Mouse (Mus musculus): ENCODE results near the gene Maml3. TPM values are rescaled to one million over a fixed set of nuclear protein-coding genes. Genes with fewer than 3 reads are reported as not detected.

Gene Maml3
- polyA plus RNA-seq, 1 experiment = 2.2 TPM

GRCm38 (mm10) chr3:52011032-52011710 is 93.7 kb downstream of the Maml3 start:
- Histone ChIP-seq H3K79me2 (ENCODE audit: control insufficient read depth, insufficient read depth) (no peaks in the 10 kb centered on the region), H3ac (ENCODE audit: control insufficient read depth, insufficient read length, low read depth) (no peak overlapping the region), H3K4me3 (ENCODE audit: insufficient read depth, poor library complexity, severe bottlenecking) (no peak overlapping the region), H3K27me3 (ENCODE audit: control insufficient read depth, insufficient read depth, insufficient read length) (no peaks in the 10 kb centered on the region), H3K36me3 (ENCODE audit: control insufficient read depth, insufficient read depth) (no peaks in the 10 kb centered on the region), H3K79me3 (ENCODE audit: low read depth) (no peaks in the 10 kb centered on the region)
- TF ChIP-seq USF1 (IDR thresholded peaks at IDR 0.05; ENCODE audit: low read depth) = no peak
- TF ChIP-seq CTCF (IDR thresholded peaks at IDR 0.05; ENCODE audit: control insufficient read depth, insufficient read depth, insufficient read length) = no peak
- TF ChIP-seq MAX (IDR thresholded peaks at IDR 0.05) = no peak
- TF ChIP-seq FOSL1 (IDR thresholded peaks at IDR 0.05; ENCODE audit: insufficient read depth, low read length, poor library complexity, severe bottlenecking) = no peak
- TF ChIP-seq CEBPB (IDR thresholded peaks at IDR 0.05; ENCODE audit: low read depth) = no peak
- no peak for TF ChIP-seq MYOD1 (IDR thresholded peaks at IDR 0.05; ENCODE audit: control insufficient read depth, insufficient read length, low read depth)

GRCm38 (mm10) chr3:52009321-52009720 is 95.6 kb downstream of the Maml3 start:
- no peaks in the 10 kb centered on the region for H3K36me3 ChIP-seq (ENCODE audit: control insufficient read depth, insufficient read depth)
- H3K79me3 ChIP-seq (ENCODE audit: low read depth) = no peaks in the 10 kb centered on the region
- no peak for TF ChIP-seq MYOG (IDR thresholded peaks at IDR 0.05; ENCODE audit: control insufficient read depth, extremely low read depth, insufficient read length)
- no peak for TF ChIP-seq MYOD1 (IDR thresholded peaks at IDR 0.05; ENCODE audit: control insufficient read depth, insufficient read length, low read depth)
- no peak for TF ChIP-seq MAX (IDR thresholded peaks at IDR 0.05)
- TF ChIP-seq USF1 (IDR thresholded peaks at IDR 0.05; ENCODE audit: low read depth) = no peak
- TF ChIP-seq FOSL1 (IDR thresholded peaks at IDR 0.05; ENCODE audit: insufficient read depth, low read length, poor library complexity, severe bottlenecking) = no peak
- TF ChIP-seq CEBPB (IDR thresholded peaks at IDR 0.05; ENCODE audit: low read depth) = no peak
- no peak for TF ChIP-seq CTCF (IDR thresholded peaks at IDR 0.05; ENCODE audit: control insufficient read depth, insufficient read depth, insufficient read length)
- no peak overlapping the region for H3K4me3 ChIP-seq (ENCODE audit: insufficient read depth, poor library complexity, severe bottlenecking)
- H3K79me2 ChIP-seq (ENCODE audit: control insufficient read depth, insufficient read depth) = no peaks in the 10 kb centered on the region
- no peak overlapping the region for H3ac ChIP-seq (ENCODE audit: control insufficient read depth, insufficient read length, low read depth)
- H3K27me3 ChIP-seq (ENCODE audit: control insufficient read depth, insufficient read depth, insufficient read length) = no peaks in the 10 kb centered on the region

- no peaks in the 10 kb centered on the region for H3K36me3 ChIP-seq (ENCODE audit: control insufficient read depth, insufficient read depth)
- H3ac ChIP-seq (ENCODE audit: control insufficient read depth, insufficient read length, low read depth) = no peak overlapping the region
- no peaks in the 10 kb centered on the region for H3K79me3 ChIP-seq (ENCODE audit: low read depth)
- no peaks in the 10 kb centered on the region for H3K79me2 ChIP-seq (ENCODE audit: control insufficient read depth, insufficient read depth)
- H3K4me3 ChIP-seq (ENCODE audit: insufficient read depth, poor library complexity, severe bottlenecking) = no peak overlapping the region
- TF ChIP-seq MYOD1 (IDR thresholded peaks at IDR 0.05; ENCODE audit: control insufficient read depth, insufficient read length, low read depth) = no peak
- TF ChIP-seq CEBPB (IDR thresholded peaks at IDR 0.05; ENCODE audit: low read depth) = no peak
- no peak for TF ChIP-seq USF1 (IDR thresholded peaks at IDR 0.05; ENCODE audit: low read depth)
- TF ChIP-seq FOSL1 (IDR thresholded peaks at IDR 0.05; ENCODE audit: insufficient read depth, low read length, poor library complexity, severe bottlenecking) = no peak
- TF ChIP-seq MAX (IDR thresholded peaks at IDR 0.05) = no peak
- no peak for TF ChIP-seq MYOG (IDR thresholded peaks at IDR 0.05; ENCODE audit: control insufficient read depth, extremely low read depth, insufficient read length)
- TF ChIP-seq CTCF (IDR thresholded peaks at IDR 0.05; ENCODE audit: control insufficient read depth, insufficient read depth, insufficient read length) = no peak
- no peaks in the 10 kb centered on the region for H3K27me3 ChIP-seq (ENCODE audit: control insufficient read depth, insufficient read depth, insufficient read length)
Observed at GRCm38 (mm10) chr3:52007602-52008252, 97.1 kb downstream of the Maml3 start.

GRCm38 (mm10) chr3:52006721-52007330 is 98.0 kb downstream of the Maml3 start:
- Histone ChIP-seq H3K27me3 (ENCODE audit: control insufficient read depth, insufficient read depth, insufficient read length) (no peaks in the 10 kb centered on the region), H3K79me3 (ENCODE audit: low read depth) (no peaks in the 10 kb centered on the region), H3K36me3 (ENCODE audit: control insufficient read depth, insufficient read depth) (no peaks in the 10 kb centered on the region), H3K4me3 (ENCODE audit: insufficient read depth, poor library complexity, severe bottlenecking) (no peak overlapping the region), H3ac (ENCODE audit: control insufficient read depth, insufficient read length, low read depth) (no peak overlapping the region), H3K79me2 (ENCODE audit: control insufficient read depth, insufficient read depth) (no peaks in the 10 kb centered on the region)
- TF ChIP-seq MYOG (IDR thresholded peaks at IDR 0.05; ENCODE audit: control insufficient read depth, extremely low read depth, insufficient read length) = no peak
- no peak for TF ChIP-seq USF1 (IDR thresholded peaks at IDR 0.05; ENCODE audit: low read depth)
- TF ChIP-seq MYOD1 (IDR thresholded peaks at IDR 0.05; ENCODE audit: control insufficient read depth, insufficient read length, low read depth) = no peak
- TF ChIP-seq CEBPB (IDR thresholded peaks at IDR 0.05; ENCODE audit: low read depth) = no peak
- TF ChIP-seq FOSL1 (IDR thresholded peaks at IDR 0.05; ENCODE audit: insufficient read depth, low read length, poor library complexity, severe bottlenecking) = no peak
- TF ChIP-seq MAX (IDR thresholded peaks at IDR 0.05) = no peak
- no peak for TF ChIP-seq CTCF (IDR thresholded peaks at IDR 0.05; ENCODE audit: control insufficient read depth, insufficient read depth, insufficient read length)

- Histone ChIP-seq H3K4me3 (ENCODE audit: insufficient read depth, poor library complexity, severe bottlenecking) (no peak overlapping the region), H3K79me3 (ENCODE audit: low read depth) (no peaks in the 10 kb centered on the region), H3K36me3 (ENCODE audit: control insufficient read depth, insufficient read depth) (no peaks in the 10 kb centered on the region), H3ac (ENCODE audit: control insufficient read depth, insufficient read length, low read depth) (no peak overlapping the region), H3K79me2 (ENCODE audit: control insufficient read depth, insufficient read depth) (no peaks in the 10 kb centered on the region), H3K27me3 (ENCODE audit: control insufficient read depth, insufficient read depth, insufficient read length) (no peaks in the 10 kb centered on the region)
- no peak for TF ChIP-seq MYOG (IDR thresholded peaks at IDR 0.05; ENCODE audit: control insufficient read depth, extremely low read depth, insufficient read length)
- no peak for TF ChIP-seq CEBPB (IDR thresholded peaks at IDR 0.05; ENCODE audit: low read depth)
- TF ChIP-seq FOSL1 (IDR thresholded peaks at IDR 0.05; ENCODE audit: insufficient read depth, low read length, poor library complexity, severe bottlenecking) = no peak
- TF ChIP-seq CTCF (IDR thresholded peaks at IDR 0.05; ENCODE audit: control insufficient read depth, insufficient read depth, insufficient read length) = no peak
- TF ChIP-seq MAX (IDR thresholded peaks at IDR 0.05) = no peak
- no peak for TF ChIP-seq USF1 (IDR thresholded peaks at IDR 0.05; ENCODE audit: low read depth)
- no peak for TF ChIP-seq MYOD1 (IDR thresholded peaks at IDR 0.05; ENCODE audit: control insufficient read depth, insufficient read length, low read depth)
Observed at GRCm38 (mm10) chr3:52003663-52004062, 101.2 kb downstream of the Maml3 start.

All from C2C12 (cell line).